Mouse (Mus musculus) embryonic fibroblast, embryonic 13.5 days (primary cell): ENCODE measurements at regions not wholly inside any gene's neighbourhood (a gene's known extent, or its start where the extent isn't known, plus 50 kb on each side); places are given as distances from the start of the nearest gene placed in this dataset.

Source experiments
- H3K27ac ChIP-seq: 2 replicates; pipeline ENCODE4 v1.5.1; 2012; ENCODE audit warnings: low read length, control low read depth, inconsistent platforms; ENCODE audit not compliant: insufficient read depth
- H3K4me1 ChIP-seq: 2 replicates; pipeline ENCODE4 v1.6.1; 2011; ENCODE audit warnings: low read length; ENCODE audit not compliant: control insufficient read depth, insufficient read depth
- H3K4me3 ChIP-seq: 2 replicates; pipeline ENCODE4 v1.5.1; 2011; ENCODE audit warnings: mild to moderate bottlenecking, control low read depth, low read length; ENCODE audit not compliant: insufficient read depth
- CTCF ChIP-seq: IDR thresholded peaks from 2 replicates; pipeline ENCODE4 v1.5.1; 2011; ENCODE audit warnings: mild to moderate bottlenecking, control low read depth, low read length, moderate library complexity, borderline replicate concordance; ENCODE audit not compliant: insufficient read depth
- POLR2A ChIP-seq: IDR thresholded peaks from 2 replicates; pipeline ENCODE4 v1.6.1; 2011; ENCODE audit warnings: low read depth, mild to moderate bottlenecking, control low read depth, low read length, moderate library complexity

GRCm38 (mm10) chr10:96188168-96188567, 51.8 kb downstream of the Gm5426 start:
- Histone ChIP-seq H3K4me1 (peaks cover 9% of the 10 kb centered on the region), H3K27ac (peak overlapping the region; percentile 94), H3K4me3 (no peak overlapping the region)
- TF ChIP-seq POLR2A (no peak), CTCF (no peak)

- H3K4me3 ChIP-seq, result no peak overlapping the region
- TF ChIP-seq POLR2A (no peak), CTCF (no peak)
- H3K4me1 ChIP-seq, result peaks cover 9% of the 10 kb centered on the region
- no peak overlapping the region for H3K27ac ChIP-seq
Measured at GRCm38 (mm10) chr10:96190168-96190987, 54.0 kb downstream of the Gm5426 start.

- TF ChIP-seq CTCF (no peak), POLR2A (no peak)
- H3K27ac ChIP-seq, result no peak overlapping the region
- H3K4me1 ChIP-seq, result no peaks in the 10 kb centered on the region
- H3K4me3 ChIP-seq, result no peak overlapping the region
Measured at GRCm38 (mm10) chr10:96200932-96201641, 64.7 kb downstream of the Gm5426 start.

- no peak for TF ChIP-seq CTCF
- no peak for TF ChIP-seq POLR2A
- Histone ChIP-seq H3K4me3 (no peak overlapping the region), H3K4me1 (no peaks in the 10 kb centered on the region), H3K27ac (no peak overlapping the region)
Measured at GRCm38 (mm10) chr10:96201891-96202290, 65.5 kb downstream of the Gm5426 start.

- H3K4me1 ChIP-seq, result no peaks in the 10 kb centered on the region
- H3K4me3 ChIP-seq, result no peak overlapping the region
- H3K27ac ChIP-seq, result no peak overlapping the region
- TF ChIP-seq POLR2A (no peak), CTCF (no peak)
Measured at GRCm38 (mm10) chr10:96202871-96203270, 66.5 kb downstream of the Gm5426 start.

- Histone ChIP-seq H3K4me1 (no peaks in the 10 kb centered on the region), H3K27ac (no peak overlapping the region), H3K4me3 (no peak overlapping the region)
- TF ChIP-seq POLR2A, result no peak
- TF ChIP-seq CTCF, result no peak
Measured at GRCm38 (mm10) chr10:96204198-96204597, 67.8 kb downstream of the Gm5426 start.

GRCm38 (mm10) chr10:96209171-96209570, 72.8 kb downstream of the Gm5426 start:
- H3K4me1 ChIP-seq, result no peaks in the 10 kb centered on the region; the same call in 1 of the 2 replicates
- TF ChIP-seq CTCF (no peak), POLR2A (no peak)
- no peak overlapping the region for H3K27ac ChIP-seq
- H3K4me3 ChIP-seq, result no peak overlapping the region

- Histone ChIP-seq H3K4me3 (no peak overlapping the region), H3K4me1 (no peaks in the 10 kb centered on the region; the same call in 1 of the 2 replicates), H3K27ac (no peak overlapping the region)
- TF ChIP-seq CTCF, result no peak
- no peak for TF ChIP-seq POLR2A
Measured at GRCm38 (mm10) chr10:96211189-96211588, 74.8 kb downstream of the Gm5426 start.

GRCm38 (mm10) chr10:96213876-96214275, 77.5 kb downstream of the Gm5426 start:
- peak overlapping the region; percentile 81 for H3K27ac ChIP-seq
- no peak overlapping the region for H3K4me3 ChIP-seq
- H3K4me1 ChIP-seq, result no peaks in the 10 kb centered on the region; the same call in 1 of the 2 replicates
- TF ChIP-seq POLR2A, result no peak
- no peak for TF ChIP-seq CTCF

GRCm38 (mm10) chr10:96214285-96214684, 77.9 kb downstream of the Gm5426 start:
- TF ChIP-seq CTCF (no peak), POLR2A (no peak)
- peak overlapping the region; percentile 81 for H3K27ac ChIP-seq
- H3K4me1 ChIP-seq, result no peaks in the 10 kb centered on the region; the same call in 1 of the 2 replicates
- no peak overlapping the region for H3K4me3 ChIP-seq
